Mouse (Mus musculus): ENCODE data around the gene Ctbp1.

GRCm38 (mm10) chr5:33254416-33254815 lies 20.4 kb downstream of the Ctbp1 start:
- TF ChIP-seq CTCF (IDR thresholded peaks at IDR 0.05; ENCODE audit: low read depth) (no peak), EP300 (IDR thresholded peaks at IDR 0.05; ENCODE audit: low read depth) (no peak)
